Mouse (Mus musculus) erythroid progenitor cell, adult 5-6 weeks (primary cell): ENCODE measurements around the gene Esr1. TPM values are rescaled to one million over a fixed set of nuclear protein-coding genes. Genes with fewer than 3 reads are reported as not detected.

ENCODE experiments used
- ATAC-seq: replicated peaks from 2 replicates; pipeline ENCODE4 v1.8.0; 2016; ENCODE audit warnings: moderate number of reproducible peaks, mild to moderate bottlenecking, moderate TSS enrichment, inconsistent platforms; ENCODE audit not compliant: poor library complexity, low FRiP score, severe bottlenecking
- total RNA-seq, 2 experiments: library from RNA; stranded (forward) in 1 of 2; stranded (reverse) in 1 of 2; fragments of 150-400 nt in 1 of 2; fragments of 186-747, 209-891 nt in 1 of 2; gene quantifications; 2 replicates each; pipeline versions ENCODE4 v1.2.3 to v1.2.4; 2015 to 2017; ENCODE audit warnings: low replicate concordance in 2 of 2

Esr1 gene
- total RNA-seq, 2 experiments from 2014 or later: 0.84 TPM; not detected in 1

GRCm38 (mm10) chr10:4787003-4787628, 175.7 kb downstream of the Esr1 start:
- ATAC-seq: no peak

GRCm38 (mm10) chr10:4798268-4798808, 186.9 kb downstream of the Esr1 start:
- ATAC-seq: no peak

- ATAC-seq: no peak
Observed at GRCm38 (mm10) chr10:4824366-4824765, 213.0 kb downstream of the Esr1 start.

- no peak for ATAC-seq
Observed at GRCm38 (mm10) chr10:4830592-4830991, 219.2 kb downstream of the Esr1 start.

GRCm38 (mm10) chr10:4838099-4838498, 226.7 kb downstream of the Esr1 start:
- ATAC-seq: no peak

GRCm38 (mm10) chr10:4841039-4841438, 229.6 kb downstream of the Esr1 start:
- ATAC-seq: no peak

GRCm38 (mm10) chr10:4847523-4847922, 236.1 kb downstream of the Esr1 start:
- ATAC-seq: no peak

GRCm38 (mm10) chr10:4849881-4850280, 238.5 kb downstream of the Esr1 start:
- no peak for ATAC-seq

- ATAC-seq: no peak
Observed at GRCm38 (mm10) chr10:4875076-4875737, 263.8 kb downstream of the Esr1 start.

GRCm38 (mm10) chr10:4881391-4881790, 270.0 kb downstream of the Esr1 start:
- no peak for ATAC-seq

GRCm38 (mm10) chr10:4885506-4885905, 274.1 kb downstream of the Esr1 start:
- no peak for ATAC-seq

GRCm38 (mm10) chr10:4885961-4886360, 274.6 kb downstream of the Esr1 start:
- ATAC-seq: no peak

GRCm38 (mm10) chr10:4893475-4893874, 282.1 kb downstream of the Esr1 start:
- no peak for ATAC-seq

GRCm38 (mm10) chr10:4897789-4898188, 286.4 kb downstream of the Esr1 start:
- ATAC-seq: no peak

- no peak for ATAC-seq
Observed at GRCm38 (mm10) chr10:4900324-4900723, 288.9 kb downstream of the Esr1 start.

- ATAC-seq: no peak
Observed at GRCm38 (mm10) chr10:4909271-4909670, 297.9 kb downstream of the Esr1 start.

GRCm38 (mm10) chr10:4910451-4910850, 299.1 kb downstream of the Esr1 start:
- ATAC-seq: no peak

GRCm38 (mm10) chr10:4919046-4919445, 307.7 kb downstream of the Esr1 start:
- ATAC-seq: no peak

- ATAC-seq: no peak
Observed at GRCm38 (mm10) chr10:4923616-4924015, 312.2 kb downstream of the Esr1 start.

GRCm38 (mm10) chr10:4924391-4924790, 313.0 kb downstream of the Esr1 start:
- no peak for ATAC-seq

- ATAC-seq: no peak
Observed at GRCm38 (mm10) chr10:4943148-4943547, 331.8 kb downstream of the Esr1 start.
